Mouse (Mus musculus): ENCODE measurements around the gene Apoc4. TPM values are rescaled to one million over a fixed set of nuclear protein-coding genes. Genes with fewer than 3 reads are reported as not detected.
A peak's percentile ranks its signal among the peaks of the same experiment; 100 is the strongest.
"Not testable (repeated sequence)": the region's sequence is repeated elsewhere in the genome, so short reads cannot be mapped to it uniquely, and the experiment has no call there.

The Apoc4 gene
- total RNA-seq, 2 experiments from 2014 or later: not detected

- TF ChIP-seq CTCF (IDR thresholded peaks at IDR 0.05): no peak
- no peak overlapping the region for H3K27ac ChIP-seq
- intact Hi-C loops (cut with DNase I): no loop called here
- no peak overlapping the region for H3K4me3 ChIP-seq
- DNase-seq: no peak
These were observed 15.1 kb upstream of the Apoc4 start for GRCm38 (mm10) chr7:19696336-19696873.

GRCm38 (mm10) chr7:19695881-19696280 is 14.6 kb upstream of the Apoc4 start:
- no peak for DNase-seq
- no peak for TF ChIP-seq CTCF (IDR thresholded peaks at IDR 0.05)
- intact Hi-C loops (cut with DNase I): no loop called here
- no peak overlapping the region for H3K4me3 ChIP-seq
- no peak overlapping the region for H3K27ac ChIP-seq

- intact Hi-C loops (cut with DNase I): no loop called here
- no peak for DNase-seq
- no peak for TF ChIP-seq CTCF (IDR thresholded peaks at IDR 0.05)
- H3K27ac ChIP-seq: peak overlapping the region; percentile 24
- H3K4me3 ChIP-seq: no peak overlapping the region
These were observed 13.9 kb upstream of the Apoc4 start for GRCm38 (mm10) chr7:19695213-19695594.

GRCm38 (mm10) chr7:19694336-19695212 is 13.3 kb upstream of the Apoc4 start:
- Histone ChIP-seq H3K27ac (peak overlapping the region; percentile 52; the same call in 1 of the 2 replicates), H3K4me3 (no peak overlapping the region)
- intact Hi-C loops (cut with DNase I): no loop called here
- TF ChIP-seq CTCF (IDR thresholded peaks at IDR 0.05): no peak
- DNase-seq: no peak

- Histone ChIP-seq H3K27ac (peak overlapping the region; percentile 52), H3K4me3 (no peak overlapping the region)
- no peak for TF ChIP-seq CTCF (IDR thresholded peaks at IDR 0.05)
- intact Hi-C loops (cut with DNase I): no loop called here
- peak; percentile 65 for DNase-seq
These were observed 12.1 kb upstream of the Apoc4 start for GRCm38 (mm10) chr7:19693421-19693820.

GRCm38 (mm10) chr7:19691873-19692865 is 10.9 kb upstream of the Apoc4 start, which contains the start of gene Apoc1:
Apoc1 (minus strand) TSS chr7:19692660.
- H3K4me3 ChIP-seq: no peak within 1 kb of the TSS
- no peak for TF ChIP-seq CTCF (IDR thresholded peaks at IDR 0.05)
- DNase-seq: no peak
- peak within 1 kb of the TSS; percentile 28; the same call in 1 of the 2 replicates for H3K27ac ChIP-seq
- intact Hi-C loops (cut with DNase I): no loop called here

- no peak for DNase-seq
- H3K27ac ChIP-seq: no peak overlapping the region
- TF ChIP-seq CTCF (IDR thresholded peaks at IDR 0.05): no peak
- no peak overlapping the region for H3K4me3 ChIP-seq
- intact Hi-C loops (cut with DNase I): no loop called here
These were observed 10.2 kb upstream of the Apoc4 start for GRCm38 (mm10) chr7:19691434-19691833.

GRCm38 (mm10) chr7:19690845-19691244 is 9.6 kb upstream of the Apoc4 start:
- no peak overlapping the region for H3K27ac ChIP-seq
- intact Hi-C loops (cut with DNase I): no loop called here
- TF ChIP-seq CTCF (IDR thresholded peaks at IDR 0.05): no peak
- no peak for DNase-seq
- H3K4me3 ChIP-seq: no peak overlapping the region

GRCm38 (mm10) chr7:19688611-19689010 is 7.3 kb upstream of the Apoc4 start:
- Histone ChIP-seq H3K4me3 (no peak overlapping the region), H3K27ac (no peak overlapping the region)
- intact Hi-C loops (cut with DNase I): no loop called here
- DNase-seq: no peak
- TF ChIP-seq CTCF (IDR thresholded peaks at IDR 0.05): no peak

GRCm38 (mm10) chr7:19688101-19688500 is 6.8 kb upstream of the Apoc4 start:
- DNase-seq: no peak
- no peak overlapping the region for H3K4me3 ChIP-seq
- intact Hi-C loops (cut with DNase I): no loop called here
- no peak overlapping the region for H3K27ac ChIP-seq
- TF ChIP-seq CTCF (IDR thresholded peaks at IDR 0.05): no peak

- intact Hi-C loops (cut with DNase I): not testable (repeated sequence)
These were observed 5.8 kb upstream of the Apoc4 start for GRCm38 (mm10) chr7:19686927-19687583.

GRCm38 (mm10) chr7:19686521-19686920 is 5.2 kb upstream of the Apoc4 start:
- Histone ChIP-seq H3K4me3 (no peak overlapping the region), H3K27ac (no peak overlapping the region)
- no peak for TF ChIP-seq CTCF (IDR thresholded peaks at IDR 0.05)
- intact Hi-C loops (cut with DNase I): no loop called here
- no peak for DNase-seq

More at GRCm38 (mm10) chr7:19686927-19687583, 5.8 kb upstream of the Apoc4 start:
- not testable (repeated sequence) for DNase-seq, H3K4me3 ChIP-seq, H3K27ac ChIP-seq
